Mouse (Mus musculus): ENCODE measurements at regions not wholly inside any gene's neighbourhood (a gene's known extent, or its start where the extent isn't known, plus 50 kb on each side); places are given as distances from the start of the nearest gene placed in this dataset.

DNA sequence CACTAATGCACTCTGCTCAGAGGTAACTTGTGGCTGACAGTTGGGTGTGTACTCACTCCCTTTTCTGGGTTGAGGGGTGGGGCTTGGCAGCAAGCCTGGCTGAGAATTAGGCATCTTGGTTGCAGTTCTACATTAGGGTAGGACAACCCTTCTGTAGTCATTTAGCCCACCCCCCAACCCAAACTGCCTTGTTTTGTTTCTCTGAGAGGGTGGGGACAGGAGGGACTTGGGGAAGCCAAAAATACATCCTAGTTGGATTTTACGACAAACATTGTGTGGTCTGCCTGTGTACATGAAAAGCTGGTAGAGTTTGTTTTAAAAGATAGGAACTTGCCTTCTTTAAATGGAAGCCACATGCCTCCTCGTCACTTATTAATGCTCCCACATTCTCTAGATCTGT lies 146.8 kb upstream of the Gdnf start:
- Histone ChIP-seq H3K27me3 (replicated peaks) (no peaks in the 10 kb centered on the region), H3K27ac (no peak overlapping the region), H3K4me2 (no peak overlapping the region), H3K9me3 (no peaks in the 10 kb centered on the region), H3K9ac (no peak overlapping the region), H3K4me3 (no peak overlapping the region), H3K36me3 (replicated peaks) (no peaks in the 10 kb centered on the region), H3K4me1 (no peaks in the 10 kb centered on the region)
- no peak for ATAC-seq (replicated peaks)
- WGBS = 90% methylated on average over 2 of the region's 2 CpGs

DNA sequence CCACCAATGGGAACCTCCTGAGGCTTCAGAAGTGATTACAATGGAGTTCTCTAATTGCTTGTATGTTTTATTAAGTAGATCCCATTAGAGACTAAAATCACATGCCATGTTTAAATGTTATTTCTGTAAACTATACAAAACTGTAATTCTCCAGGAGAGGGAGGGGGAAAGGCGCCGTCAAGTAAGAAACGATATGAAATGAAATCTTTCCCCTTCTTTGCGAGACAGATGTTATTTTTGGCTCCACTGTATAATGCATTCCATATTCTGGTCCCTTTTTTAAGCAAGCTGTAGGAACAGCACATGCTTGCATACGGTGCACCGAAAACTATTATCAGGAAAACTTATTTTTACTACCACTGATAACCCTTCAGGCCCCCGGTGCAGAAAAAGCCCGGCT lies 141.0 kb upstream of the Gdnf start:
- WGBS = 90% methylated on average over 8 of the region's 8 CpGs

DNA sequence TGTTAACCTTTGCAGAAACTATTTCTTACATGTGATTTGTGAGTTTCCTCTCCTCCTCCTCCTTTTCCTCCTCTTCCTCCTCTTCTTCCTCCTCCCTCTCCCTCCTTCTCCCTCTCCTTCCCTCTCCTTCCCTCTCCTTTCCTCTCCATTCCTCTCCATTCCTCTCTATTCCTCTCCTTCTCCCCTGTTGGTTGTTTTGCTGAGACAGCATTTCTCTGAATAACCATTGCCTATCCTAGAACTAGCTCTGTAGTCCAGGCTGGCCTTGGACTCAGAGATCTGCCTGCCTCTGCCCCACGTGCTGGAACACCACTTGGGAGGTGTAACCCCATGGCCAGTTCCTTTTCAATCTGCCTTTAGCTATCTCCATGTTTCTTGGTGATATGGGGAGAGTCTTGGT lies 133.7 kb upstream of the Gdnf start:
- H3K4me3 ChIP-seq = no peak overlapping the region
- ATAC-seq (replicated peaks) = no peak
- no peaks in the 10 kb centered on the region for H3K36me3 ChIP-seq (replicated peaks)
- H3K4me1 ChIP-seq = no peaks in the 10 kb centered on the region
- H3K27me3 ChIP-seq (replicated peaks) = no peaks in the 10 kb centered on the region
- no peak overlapping the region for H3K4me2 ChIP-seq
- no peak overlapping the region for H3K9ac ChIP-seq
- no peak overlapping the region for H3K27ac ChIP-seq
- no peaks in the 10 kb centered on the region for H3K9me3 ChIP-seq
- WGBS = 59% methylated on average over 1 of the region's 1 CpGs

More for the DNA sequence above, 141.0 kb upstream of the Gdnf start:
- no peak for ATAC-seq (replicated peaks)
- no peak overlapping the region for H3K4me3 ChIP-seq
- H3K4me2 ChIP-seq = no peak overlapping the region
- no peaks in the 10 kb centered on the region for H3K27me3 ChIP-seq (replicated peaks)
- H3K9ac ChIP-seq = no peak overlapping the region
- no peak overlapping the region for H3K27ac ChIP-seq
- H3K36me3 ChIP-seq (replicated peaks) = no peaks in the 10 kb centered on the region
- no peaks in the 10 kb centered on the region for H3K9me3 ChIP-seq
- no peaks in the 10 kb centered on the region for H3K4me1 ChIP-seq

DNA sequence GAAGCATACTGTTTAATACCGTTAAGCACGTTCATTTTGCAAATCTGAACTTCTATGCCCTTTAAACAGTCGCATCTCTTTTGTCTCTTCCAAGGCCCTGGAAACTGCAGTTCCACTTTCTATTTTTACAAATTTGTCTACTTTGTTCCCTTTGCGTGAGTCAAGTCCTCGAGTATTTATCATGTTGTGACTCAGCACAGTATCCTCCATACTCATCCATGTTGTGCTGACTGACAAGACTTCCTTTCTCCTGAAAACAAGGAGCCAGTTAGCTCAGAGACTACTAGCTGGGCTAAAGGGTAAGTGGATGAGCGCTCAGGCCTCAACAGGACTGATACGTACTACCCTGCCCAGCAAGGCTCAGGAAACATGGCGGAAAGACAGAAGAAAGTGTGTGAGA lies 131.9 kb upstream of the Gdnf start:
- H3K9ac ChIP-seq = no peak overlapping the region
- no peak overlapping the region for H3K27ac ChIP-seq
- no peaks in the 10 kb centered on the region for H3K4me1 ChIP-seq
- WGBS = 94% methylated on average over 8 of the region's 8 CpGs
- H3K36me3 ChIP-seq (replicated peaks) = no peaks in the 10 kb centered on the region
- no peak overlapping the region for H3K4me3 ChIP-seq
- H3K4me2 ChIP-seq = no peak overlapping the region
- no peaks in the 10 kb centered on the region for H3K27me3 ChIP-seq (replicated peaks)
- H3K9me3 ChIP-seq = no peaks in the 10 kb centered on the region
- no peak for ATAC-seq (replicated peaks)

DNA sequence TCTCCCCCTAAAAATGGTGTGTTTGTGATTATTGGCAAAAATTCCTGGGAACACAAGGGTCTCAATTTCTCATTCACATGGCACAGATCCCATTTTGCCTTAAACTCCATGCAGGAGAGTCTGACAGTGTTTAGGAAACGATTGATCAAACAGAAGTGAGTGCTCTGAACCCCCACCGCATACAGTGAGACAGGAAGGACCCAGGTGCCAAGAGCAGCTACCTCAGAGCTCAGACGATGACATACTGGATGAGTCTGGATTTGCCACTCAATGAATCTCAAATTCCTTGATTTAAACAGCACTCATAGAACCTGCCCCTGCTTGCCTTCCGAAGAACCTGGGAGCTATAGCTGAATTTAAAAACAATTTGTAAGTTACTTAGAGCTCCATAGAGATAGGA lies 129.6 kb upstream of the Gdnf start:
- no peak overlapping the region for H3K9ac ChIP-seq
- no peak for ATAC-seq (replicated peaks)
- no peak overlapping the region for H3K27ac ChIP-seq
- no peak overlapping the region for H3K4me2 ChIP-seq
- no peak overlapping the region for H3K4me3 ChIP-seq
- H3K36me3 ChIP-seq (replicated peaks) = no peaks in the 10 kb centered on the region
- no peaks in the 10 kb centered on the region for H3K9me3 ChIP-seq
- 87% methylated on average over 4 of the region's 4 CpGs for WGBS
- H3K27me3 ChIP-seq (replicated peaks) = no peaks in the 10 kb centered on the region
- H3K4me1 ChIP-seq = no peaks in the 10 kb centered on the region

DNA sequence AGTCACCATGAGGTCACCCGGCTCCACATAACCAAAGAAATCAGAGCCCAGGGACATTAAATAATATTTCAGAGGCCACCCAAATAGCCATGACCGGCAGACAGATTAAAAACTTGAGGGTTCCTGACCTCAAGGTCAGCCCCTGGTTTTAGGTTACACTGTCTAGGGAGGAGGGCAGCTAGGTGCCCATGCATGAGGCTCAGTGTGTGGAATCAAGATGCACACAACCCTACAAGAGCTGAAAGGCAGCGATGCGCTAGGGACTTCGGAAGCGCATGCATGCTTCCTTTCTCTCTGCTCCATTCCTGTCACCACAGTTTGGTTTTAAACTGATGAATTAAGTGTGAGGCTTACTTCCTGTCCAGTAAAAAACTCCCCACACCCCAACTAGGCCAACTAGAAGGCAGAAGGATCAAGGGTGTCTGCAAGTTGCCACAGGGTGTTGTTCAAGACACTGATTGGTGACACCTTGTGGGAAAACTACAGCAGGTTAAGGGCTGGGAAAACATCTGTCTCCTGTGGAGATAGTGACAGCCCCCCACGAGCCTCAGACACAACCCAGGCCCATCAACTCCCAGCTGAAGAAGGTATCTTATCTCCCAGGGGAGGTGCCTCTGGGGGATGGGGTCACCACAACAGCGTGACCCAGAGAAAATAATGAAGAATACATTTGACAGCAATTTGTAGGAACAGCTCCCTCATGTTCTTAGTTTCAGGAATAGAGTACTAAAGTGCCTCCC lies 127.2 kb upstream of the Gdnf start:
- no peak overlapping the region for H3K27ac ChIP-seq
- no peaks in the 10 kb centered on the region for H3K36me3 ChIP-seq (replicated peaks)
- no peaks in the 10 kb centered on the region for H3K9me3 ChIP-seq
- WGBS = 74% methylated on average over 8 of the region's 8 CpGs
- no peak for ATAC-seq (replicated peaks)
- no peak overlapping the region for H3K9ac ChIP-seq
- H3K4me3 ChIP-seq = no peak overlapping the region
- H3K4me2 ChIP-seq = no peak overlapping the region
- no peaks in the 10 kb centered on the region for H3K4me1 ChIP-seq
- H3K27me3 ChIP-seq (replicated peaks) = no peaks in the 10 kb centered on the region

DNA sequence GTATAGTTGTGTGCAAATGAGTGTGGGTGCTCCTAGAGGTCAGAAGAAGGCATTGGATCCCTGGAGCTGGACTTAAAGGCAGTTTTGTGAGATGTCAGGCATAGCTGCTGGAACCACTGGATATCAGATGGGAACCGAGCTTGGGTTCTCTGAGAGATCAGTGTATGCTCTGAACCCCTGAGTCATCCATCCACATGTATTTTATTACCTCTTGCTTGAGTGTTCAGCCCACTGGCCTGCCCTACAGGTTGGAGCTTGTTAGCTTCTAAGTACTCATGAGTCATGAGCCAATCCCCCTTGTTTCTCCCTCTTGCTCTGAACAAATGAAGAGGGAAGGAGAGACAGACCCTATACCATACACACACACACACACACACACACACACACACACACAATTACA lies 119.4 kb upstream of the Gdnf start:
- H3K4me2 ChIP-seq = no peak overlapping the region
- no peaks in the 10 kb centered on the region for H3K36me3 ChIP-seq (replicated peaks)
- WGBS = 83% methylated on average over 1 of the region's 1 CpGs
- H3K27me3 ChIP-seq (replicated peaks) = no peaks in the 10 kb centered on the region
- no peaks in the 10 kb centered on the region for H3K4me1 ChIP-seq
- H3K9ac ChIP-seq = no peak overlapping the region
- no peaks in the 10 kb centered on the region for H3K9me3 ChIP-seq
- no peak for ATAC-seq (replicated peaks)
- H3K4me3 ChIP-seq = no peak overlapping the region
- no peak overlapping the region for H3K27ac ChIP-seq

DNA sequence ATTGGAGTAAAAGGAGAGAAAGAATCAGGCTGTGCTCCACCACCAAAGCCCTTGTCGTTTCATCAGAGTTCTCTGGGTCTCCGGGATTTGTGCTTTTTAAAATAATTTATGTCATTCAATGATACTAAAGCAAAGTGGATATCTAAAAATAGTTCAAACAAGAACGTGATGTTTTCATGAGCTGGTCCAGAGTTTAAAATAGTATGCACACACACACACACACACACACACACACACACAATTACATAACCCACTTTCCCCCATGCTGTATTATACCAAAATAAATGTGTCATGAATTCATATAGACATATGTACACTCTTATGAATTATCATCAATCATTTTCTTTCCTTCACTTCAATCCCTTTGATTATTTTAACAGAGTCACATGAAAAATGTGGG lies 118.5 kb upstream of the Gdnf start:
- H3K9me3 ChIP-seq = no peaks in the 10 kb centered on the region
- no peak overlapping the region for H3K4me2 ChIP-seq
- H3K36me3 ChIP-seq (replicated peaks) = no peaks in the 10 kb centered on the region
- no peaks in the 10 kb centered on the region for H3K4me1 ChIP-seq
- no peak for ATAC-seq (replicated peaks)
- 86% methylated on average over 3 of the region's 3 CpGs for WGBS
- no peak overlapping the region for H3K4me3 ChIP-seq
- no peaks in the 10 kb centered on the region for H3K27me3 ChIP-seq (replicated peaks)
- H3K27ac ChIP-seq = no peak overlapping the region
- H3K9ac ChIP-seq = no peak overlapping the region

DNA sequence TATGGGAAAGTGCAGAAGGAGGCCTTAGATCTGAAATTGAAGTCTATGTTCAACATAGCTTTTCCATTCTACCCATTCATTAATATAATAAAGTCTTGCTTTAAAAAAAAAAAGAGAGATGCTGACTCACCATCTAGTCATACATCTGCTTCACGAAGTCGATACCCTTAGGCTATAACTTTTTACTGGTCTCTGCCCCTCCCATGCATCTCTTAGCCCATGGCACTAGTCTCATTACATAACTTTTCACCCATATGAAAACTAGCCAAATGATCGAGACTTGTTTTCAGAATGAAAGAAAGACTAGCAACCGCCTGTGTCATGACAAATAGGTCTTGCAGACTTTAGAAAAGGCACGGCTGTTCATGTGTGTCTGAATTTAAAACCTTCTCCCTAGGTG lies 116.6 kb upstream of the Gdnf start:
- Histone ChIP-seq H3K27me3 (replicated peaks) (no peaks in the 10 kb centered on the region), H3K9me3 (no peaks in the 10 kb centered on the region), H3K9ac (no peak overlapping the region), H3K27ac (no peak overlapping the region), H3K36me3 (replicated peaks) (no peaks in the 10 kb centered on the region), H3K4me1 (no peaks in the 10 kb centered on the region), H3K4me2 (no peak overlapping the region), H3K4me3 (no peak overlapping the region)
- 90% methylated on average over 5 of the region's 5 CpGs for WGBS
- ATAC-seq (replicated peaks) = no peak

DNA sequence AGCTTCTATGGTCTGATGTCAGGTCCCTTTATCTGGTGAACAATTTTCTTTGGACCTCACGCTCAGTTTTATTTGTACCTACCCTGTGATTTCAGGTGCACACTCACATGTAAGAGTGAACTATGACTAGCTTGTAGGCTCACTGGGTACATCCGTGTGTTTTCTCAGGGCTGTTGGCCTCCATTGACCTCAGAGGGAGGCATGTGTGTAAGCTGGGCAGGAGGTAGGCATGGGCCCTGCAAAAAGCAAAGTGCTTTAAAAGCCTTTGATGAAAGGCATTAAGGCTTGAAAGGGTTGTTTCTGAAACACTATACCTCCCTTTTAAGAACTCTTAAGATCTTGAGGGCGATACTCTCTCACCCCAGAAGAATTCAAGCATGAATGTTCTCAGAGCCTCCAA lies 112.9 kb upstream of the Gdnf start:
- Histone ChIP-seq H3K36me3 (replicated peaks) (no peaks in the 10 kb centered on the region), H3K4me2 (no peak overlapping the region), H3K9ac (no peak overlapping the region), H3K27ac (no peak overlapping the region), H3K27me3 (replicated peaks) (no peaks in the 10 kb centered on the region), H3K4me1 (no peaks in the 10 kb centered on the region), H3K4me3 (no peak overlapping the region), H3K9me3 (no peaks in the 10 kb centered on the region)
- no peak for ATAC-seq (replicated peaks)
- 51% methylated on average over 3 of the region's 3 CpGs for WGBS

DNA sequence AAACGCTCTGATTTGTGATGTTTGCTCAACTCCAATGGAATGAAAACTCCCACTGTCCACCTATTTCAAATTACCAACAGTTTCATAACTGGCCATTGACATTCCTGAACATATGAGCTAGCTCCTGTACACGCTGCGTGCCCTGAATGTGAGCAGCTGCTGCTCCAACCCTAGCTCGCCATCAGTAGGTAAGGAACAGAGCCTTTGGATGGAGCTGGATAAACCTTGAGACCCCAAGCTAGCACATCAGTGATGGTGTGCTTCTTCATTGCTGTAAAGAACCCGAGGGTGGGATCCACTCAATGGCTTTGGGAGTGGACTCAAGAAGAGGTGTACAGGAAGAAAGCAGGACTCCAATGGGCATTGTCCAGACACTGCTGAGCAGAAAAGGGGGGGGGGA lies 101.8 kb upstream of the Gdnf start:
- Histone ChIP-seq H3K36me3 (replicated peaks) (no peaks in the 10 kb centered on the region), H3K4me2 (no peak overlapping the region), H3K4me1 (no peaks in the 10 kb centered on the region), H3K27ac (no peak overlapping the region), H3K9me3 (no peaks in the 10 kb centered on the region), H3K9ac (no peak overlapping the region), H3K27me3 (replicated peaks) (no peaks in the 10 kb centered on the region), H3K4me3 (no peak overlapping the region)
- 92% methylated on average over 5 of the region's 5 CpGs for WGBS
- no peak for ATAC-seq (replicated peaks)

DNA sequence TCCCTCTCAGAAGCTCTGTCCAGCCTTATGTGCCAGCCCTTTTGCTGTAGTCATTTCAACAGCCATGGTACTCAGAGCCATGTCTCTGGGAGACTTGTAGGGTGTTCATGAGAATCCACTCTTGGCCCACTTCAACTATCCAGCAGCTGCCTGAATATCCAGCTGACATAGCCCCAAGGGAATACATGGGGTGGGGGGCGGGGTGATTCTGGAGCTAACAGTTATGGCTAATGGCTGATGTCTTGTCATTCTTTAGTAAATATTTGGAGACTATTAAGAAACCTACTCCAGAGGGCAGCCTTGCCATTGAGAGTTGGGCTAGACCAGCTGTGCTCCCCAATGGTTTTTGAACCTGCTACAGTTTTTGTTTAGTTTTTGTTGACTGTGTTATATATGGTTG lies 96.0 kb upstream of the Gdnf start:
- H3K4me3 ChIP-seq = no peak overlapping the region
- H3K27me3 ChIP-seq (replicated peaks) = no peaks in the 10 kb centered on the region
- H3K9me3 ChIP-seq = no peaks in the 10 kb centered on the region
- no peak for ATAC-seq (replicated peaks)
- no peaks in the 10 kb centered on the region for H3K4me1 ChIP-seq
- 92% methylated on average over 1 of the region's 1 CpGs for WGBS
- no peaks in the 10 kb centered on the region for H3K36me3 ChIP-seq (replicated peaks)
- H3K9ac ChIP-seq = no peak overlapping the region
- no peak overlapping the region for H3K27ac ChIP-seq
- no peak overlapping the region for H3K4me2 ChIP-seq

DNA sequence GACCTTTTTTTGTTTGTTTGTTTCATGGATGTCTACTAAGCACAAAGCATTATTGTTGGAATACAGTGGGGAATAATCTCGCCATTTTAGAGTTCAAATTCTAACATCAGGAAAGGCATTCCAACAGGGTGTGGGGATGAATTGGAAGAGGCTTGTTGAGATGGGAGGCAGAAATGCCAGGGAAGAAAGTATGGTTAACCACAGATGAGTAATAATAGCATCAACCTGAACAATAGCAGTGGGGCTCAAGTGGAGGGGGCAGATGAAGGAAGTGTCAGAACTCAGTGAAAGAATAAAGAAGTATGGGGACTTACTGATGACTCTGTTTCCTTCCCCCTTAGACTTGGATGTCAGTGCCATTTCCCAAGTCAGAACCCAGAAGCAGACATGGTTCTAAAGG lies 94.5 kb upstream of the Gdnf start:
- no peak overlapping the region for H3K27ac ChIP-seq
- no peaks in the 10 kb centered on the region for H3K9me3 ChIP-seq
- H3K4me1 ChIP-seq = no peaks in the 10 kb centered on the region
- 86% methylated on average over 1 of the region's 1 CpGs for WGBS
- no peaks in the 10 kb centered on the region for H3K27me3 ChIP-seq (replicated peaks)
- no peak for ATAC-seq (replicated peaks)
- H3K4me3 ChIP-seq = no peak overlapping the region
- H3K9ac ChIP-seq = no peak overlapping the region
- H3K4me2 ChIP-seq = no peak overlapping the region
- H3K36me3 ChIP-seq (replicated peaks) = no peaks in the 10 kb centered on the region
